Mouse (Mus musculus) heart, embryonic 14.5 days (tissue): ENCODE results near the gene Sh3bp5. TPM values are rescaled to one million over a fixed set of nuclear protein-coding genes. Genes with fewer than 3 reads are reported as not detected.

Experiments
- ATAC-seq: fragments of 200-750 bp; cut with Nextera tagmentation; 2 replicates; pipeline ENCODE4 v1.8.0; 2017; ENCODE audit warnings: low read depth, moderate TSS enrichment; ENCODE audit not compliant: insufficient number of reproducible peaks, insufficient read depth, low FRiP score
- H3K27ac ChIP-seq, 2 experiments: fragments of 200-500 bp in 1 of 2; fragments of 300-500 bp in 1 of 2; sonication (generic) in 1 of 2; replicated peaks in 1 of 2; 2 replicates each; pipeline ENCODE4 v1.5.1; 2012 to 2014; ENCODE audit warnings: low read depth in 2 of 2, low read length in 2 of 2, control low read depth in 1 of 2, mild to moderate bottlenecking in 1 of 2, mixed read lengths in 1 of 2; ENCODE audit not compliant: control insufficient read depth in 1 of 2, insufficient read depth in 1 of 2
- H3K27me3 ChIP-seq: fragments of 300-500 bp; sonication (generic); 2 replicates; pipeline ENCODE4 v1.6.1; 2014; ENCODE audit warnings: mild to moderate bottlenecking, low read length, control low read depth; ENCODE audit not compliant: control insufficient read depth, insufficient read depth
- H3K36me3 ChIP-seq: fragments of 300-500 bp; sonication (generic); 2 replicates; pipeline ENCODE4 v1.6.1; 2014; ENCODE audit warnings: mild to moderate bottlenecking, control low read depth, low read length, mixed read lengths; ENCODE audit not compliant: control insufficient read depth, insufficient read depth
- H3K4me1 ChIP-seq, 2 experiments: fragments of 200-500 bp in 1 of 2; fragments of 300-500 bp in 1 of 2; sonication (generic) in 1 of 2; 2 replicates each; pipeline ENCODE4 v1.6.1; 2012 to 2014; ENCODE audit warnings: low read length in 2 of 2, control low read depth in 1 of 2, mixed read lengths in 1 of 2; ENCODE audit not compliant: control insufficient read depth in 2 of 2, insufficient read depth in 2 of 2
- H3K4me2 ChIP-seq: fragments of 300-500 bp; sonication (generic); 2 replicates; pipeline ENCODE4 v1.6.1; 2014; ENCODE audit warnings: mild to moderate bottlenecking, low read length
- H3K4me3 ChIP-seq, 2 experiments: fragments of 200-500 bp in 1 of 2; fragments of 300-500 bp in 1 of 2; sonication (generic) in 1 of 2; 2 replicates each; pipeline ENCODE4 v1.5.1; 2012 to 2014; ENCODE audit warnings: low read length in 2 of 2, mild to moderate bottlenecking in 2 of 2, control low read depth in 1 of 2, low read depth in 1 of 2, moderate library complexity in 1 of 2; ENCODE audit not compliant: control insufficient read depth in 1 of 2, insufficient read depth in 1 of 2
- H3K9ac ChIP-seq: fragments of 300-500 bp; sonication (generic); 2 replicates; pipeline ENCODE4 v1.6.1; 2014; ENCODE audit warnings: mild to moderate bottlenecking, low read length
- H3K9me3 ChIP-seq: fragments of 300-500 bp; sonication (generic); 2 replicates; pipeline ENCODE4 v1.6.1; 2016; ENCODE audit warnings: low read length, control low read depth; ENCODE audit not compliant: control insufficient read depth
- WGBS: fragments of 180-500 bp; shearing (Covaris S2); extraction: QIAGEN DNeasy Blood & Tissue Kit; methylation state at CpG from one replicate; pipeline ENCODE4 v1.1.7; 2014; 5-methylcytosine and 5-hydroxymethylcytosine counted together
- polyA plus RNA-seq: library from polyadenylated mRNA; unstranded; fragments of >200 nt; fragmentation: Nextera tagmentation; extraction: Ambion mirVana; gene quantifications from 2 replicates; pipeline ENCODE4 v1.2.1, GENCODE M21; 2014

The Sh3bp5 gene
- polyA plus RNA-seq, 1 experiment from 2014 or later = 13.5 TPM

DNA sequence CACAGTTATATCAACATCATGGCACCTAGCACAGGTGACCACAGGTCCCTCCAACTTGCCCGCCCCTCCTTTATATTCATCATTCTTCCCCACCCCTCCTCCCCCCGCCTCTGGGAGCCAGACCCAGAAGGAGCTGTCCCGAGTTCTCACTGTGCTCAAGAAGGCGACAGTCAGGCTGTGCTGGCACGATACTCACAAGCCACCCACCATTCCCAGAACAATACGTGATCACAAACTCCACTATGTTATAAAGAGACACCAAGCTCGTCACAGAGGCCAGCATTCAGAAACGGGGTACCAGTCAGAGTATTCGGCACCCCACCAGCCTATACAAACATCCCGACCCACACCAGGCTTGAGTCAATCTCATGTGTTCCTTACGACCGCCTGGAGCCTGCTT lies 38.5 kb downstream of the Sh3bp5 start:
- H3K4me2 ChIP-seq = no peak overlapping the region
- peaks cover 50 to 67% of the 10 kb centered on the region in 2 experiments for H3K4me1 ChIP-seq
- no peak overlapping the region for H3K4me3 ChIP-seq
- 77% methylated on average over 12 of the region's 12 CpGs for WGBS
- H3K9ac ChIP-seq = 0 out of 2 replicates have a peak overlapping the region, but pooled peaks have one; percentile 5
- no peak for ATAC-seq
- peaks cover 4% of the 10 kb centered on the region; the same call in 1 of the 2 replicates for H3K9me3 ChIP-seq
- peak overlapping the region; percentile 23 to 55; a peak in 2 of 4 replicates for H3K27ac ChIP-seq
- no peaks in the 10 kb centered on the region for H3K36me3 ChIP-seq
- H3K27me3 ChIP-seq = no peaks in the 10 kb centered on the region

GRCm38 (mm10) chr14:31396428-31396827 lies 39.5 kb downstream of the Sh3bp5 start:
- H3K27me3 ChIP-seq = no peaks in the 10 kb centered on the region
- H3K4me3 ChIP-seq = no peak overlapping the region
- H3K27ac ChIP-seq = no peak overlapping the region
- H3K9me3 ChIP-seq = peaks cover 4% of the 10 kb centered on the region; the same call in 1 of the 2 replicates
- no peak for ATAC-seq
- no peaks in the 10 kb centered on the region for H3K36me3 ChIP-seq
- H3K4me2 ChIP-seq = no peak overlapping the region
- H3K4me1 ChIP-seq = peaks cover 50 to 61% of the 10 kb centered on the region in 2 experiments
- H3K9ac ChIP-seq = no peak overlapping the region
- 87% methylated on average over 2 of the region's 2 CpGs for WGBS

DNA sequence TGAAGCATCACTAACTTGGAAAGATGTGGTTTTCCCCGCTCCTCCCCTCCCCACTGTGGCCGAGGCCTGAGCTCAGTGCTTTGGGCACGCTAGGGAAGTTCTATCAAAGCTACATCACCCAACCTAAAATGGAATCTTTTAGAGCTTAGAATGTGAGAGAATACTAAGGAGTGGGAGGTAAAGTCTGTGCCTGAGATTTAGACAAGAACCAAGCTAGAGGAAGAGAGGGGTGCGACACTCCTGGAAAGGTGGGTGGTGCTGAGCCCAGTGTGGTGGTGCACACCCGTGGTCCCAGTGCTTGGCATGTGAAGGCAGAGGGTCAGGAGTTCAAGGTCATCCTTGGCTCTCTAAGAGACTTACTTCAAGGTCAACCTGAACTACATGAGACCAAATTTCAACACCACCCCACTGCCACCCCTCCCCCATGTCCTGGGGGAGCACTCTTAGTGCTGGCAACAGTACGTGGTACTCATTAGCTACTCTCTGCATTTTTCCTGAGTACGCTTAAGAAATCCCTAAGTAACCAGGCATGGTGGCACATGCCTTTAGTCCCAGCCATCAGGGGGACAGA lies 40.2 kb downstream of the Sh3bp5 start:
- Histone ChIP-seq H3K36me3 (no peaks in the 10 kb centered on the region), H3K9ac (no peak overlapping the region), H3K27me3 (0 out of 2 replicates have a peak, but pooled peaks cover 4% of the 10 kb centered on the region), H3K4me2 (no peak overlapping the region), H3K9me3 (peaks cover 4% of the 10 kb centered on the region; the same call in 1 of the 2 replicates), H3K4me1 (peaks cover 44 to 53% of the 10 kb centered on the region in 2 experiments), H3K4me3 (no peak overlapping the region), H3K27ac (no peak overlapping the region)
- WGBS = 90% methylated on average over 7 of the region's 7 CpGs
- no peak for ATAC-seq

DNA sequence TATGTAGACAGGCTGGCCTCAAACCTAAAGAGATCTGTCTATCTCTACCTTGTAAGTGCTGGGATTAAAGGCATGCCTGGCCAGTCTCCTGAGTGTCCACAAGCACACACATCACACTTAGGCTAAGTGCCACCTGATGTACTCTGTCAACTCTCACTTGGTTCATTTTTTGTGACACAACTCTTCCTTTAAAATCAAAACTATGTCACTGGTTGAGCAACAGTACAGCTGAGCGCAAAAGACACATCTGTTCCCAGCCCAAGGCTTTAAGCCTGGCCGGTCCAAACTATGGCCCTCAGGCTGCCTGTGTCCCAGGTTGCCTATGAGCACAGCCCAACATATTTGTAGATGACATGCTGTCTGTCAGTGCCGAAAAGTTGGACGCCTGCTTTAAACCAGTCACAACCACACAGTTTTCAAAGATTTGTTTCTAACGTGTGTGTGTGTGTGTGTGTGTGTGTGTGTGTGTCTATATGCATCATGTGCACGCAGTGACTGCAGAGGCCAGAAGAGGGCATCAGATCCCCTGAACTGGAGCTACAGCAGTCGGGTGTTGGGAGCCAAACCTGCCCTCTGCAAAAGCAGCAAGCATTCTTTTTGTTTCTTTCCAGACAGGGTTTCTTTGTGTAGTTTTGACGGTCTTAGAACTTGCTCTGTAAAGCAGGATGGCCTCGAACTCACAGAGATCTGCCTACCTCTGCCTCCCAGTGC lies 40.9 kb downstream of the Sh3bp5 start:
- H3K4me2 ChIP-seq = no peak overlapping the region
- no peak overlapping the region for H3K4me3 ChIP-seq
- ATAC-seq = no peak
- no peak overlapping the region for H3K9ac ChIP-seq
- H3K4me1 ChIP-seq = peaks cover 37 to 47% of the 10 kb centered on the region in 2 experiments
- 78% methylated on average over 9 of the region's 9 CpGs for WGBS
- H3K36me3 ChIP-seq = no peaks in the 10 kb centered on the region
- H3K9me3 ChIP-seq = peaks cover 4% of the 10 kb centered on the region; the same call in 1 of the 2 replicates
- H3K27ac ChIP-seq = peak overlapping the region in 1 of 2 experiments; percentile 25; a peak in 2 of 4 replicates
- H3K27me3 ChIP-seq = 0 out of 2 replicates have a peak, but pooled peaks cover 4% of the 10 kb centered on the region

DNA sequence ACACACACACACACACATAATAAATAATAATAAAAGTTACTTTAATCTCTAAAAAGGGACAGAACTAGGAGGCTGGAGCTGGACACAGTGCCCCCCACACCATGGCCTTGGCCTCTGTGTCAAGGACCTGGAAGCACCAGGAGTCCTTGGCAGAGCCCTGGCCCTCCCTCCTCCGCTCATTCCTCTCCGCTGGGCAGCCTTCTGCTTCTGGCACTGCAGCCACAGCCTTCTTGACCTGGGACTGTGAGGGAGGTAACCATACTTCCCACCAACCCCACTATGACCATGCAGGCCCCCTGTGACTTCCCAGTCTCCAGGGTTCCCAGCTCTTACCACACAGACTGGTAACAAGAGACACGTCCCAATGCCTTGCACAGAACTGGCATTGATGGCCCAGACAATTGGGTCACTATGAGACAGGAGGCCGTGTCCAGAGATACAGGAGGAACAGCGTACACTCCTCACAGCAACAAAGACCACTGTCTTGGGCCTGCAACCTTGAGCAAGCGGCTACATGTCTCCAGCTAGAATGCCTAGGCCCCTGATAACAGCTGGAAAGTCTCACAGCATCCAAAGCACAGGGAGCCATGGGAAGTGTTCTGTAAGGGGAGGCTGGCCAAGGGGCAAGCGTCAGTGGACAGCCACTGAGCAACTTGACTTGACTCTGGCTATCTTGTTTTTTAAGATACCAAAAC lies 41.8 kb downstream of the Sh3bp5 start:
- ATAC-seq = no peak
- H3K4me2 ChIP-seq = no peak overlapping the region
- 0 out of 2 replicates have a peak, but pooled peaks cover 4% of the 10 kb centered on the region for H3K27me3 ChIP-seq
- no peak overlapping the region for H3K4me3 ChIP-seq
- 0 out of 2 replicates have a peak overlapping the region, but pooled peaks have one; percentile 16 for H3K9ac ChIP-seq
- no peaks in the 10 kb centered on the region for H3K36me3 ChIP-seq
- H3K27ac ChIP-seq = peak overlapping the region; percentile 17 to 42; a peak in 2 of 4 replicates
- peaks cover 35 to 47% of the 10 kb centered on the region in 2 experiments for H3K4me1 ChIP-seq
- H3K9me3 ChIP-seq = peaks cover 4% of the 10 kb centered on the region; the same call in 1 of the 2 replicates
- 55% methylated on average over 7 of the region's 7 CpGs for WGBS

- Histone ChIP-seq H3K9ac (no peak overlapping the region), H3K4me2 (no peak overlapping the region), H3K4me3 (no peak overlapping the region), H3K9me3 (peaks cover 4% of the 10 kb centered on the region; the same call in 1 of the 2 replicates), H3K27ac (no peak overlapping the region), H3K27me3 (0 out of 2 replicates have a peak, but pooled peaks cover 4% of the 10 kb centered on the region), H3K4me1 (peaks cover 35 to 45% of the 10 kb centered on the region in 2 experiments), H3K36me3 (no peaks in the 10 kb centered on the region)
- 30% methylated on average over 3 of the region's 3 CpGs for WGBS
- ATAC-seq = no peak
Measured at GRCm38 (mm10) chr14:31393546-31393890, 42.4 kb downstream of the Sh3bp5 start.

GRCm38 (mm10) chr14:31392873-31393545 lies 42.9 kb downstream of the Sh3bp5 start:
- Histone ChIP-seq H3K4me1 (peaks cover 34 to 40% of the 10 kb centered on the region in 2 experiments), H3K27ac (no peak overlapping the region), H3K36me3 (no peaks in the 10 kb centered on the region), H3K4me2 (no peak overlapping the region), H3K4me3 (no peak overlapping the region), H3K9me3 (peaks cover 4% of the 10 kb centered on the region; the same call in 1 of the 2 replicates), H3K9ac (no peak overlapping the region; the same call in 1 of the 2 replicates), H3K27me3 (0 out of 2 replicates have a peak, but pooled peaks cover 4% of the 10 kb centered on the region)
- ATAC-seq = no peak
- 32% methylated on average over 8 of the region's 8 CpGs for WGBS
